Mouse (Mus musculus): Measurements from ENCODE around the gene Tardbp. TPM values are rescaled to one million over a fixed set of nuclear protein-coding genes. Genes with fewer than 3 reads are reported as not detected.

The Tardbp gene
- polyA plus RNA-seq, 1 experiment from 2014 or later: 118 TPM

- Histone ChIP-seq H3K9ac (ENCODE audit: low read depth, low read length) (peak within 1 kb of the TSS; percentile 87), H3K4me3 (ENCODE audit: low read depth, low read length) (peak within 1 kb of the TSS; percentile 96), H3K36me3 (ENCODE audit: control insufficient read depth, insufficient read depth, low read length) (peaks cover 24% of the 10 kb centered on the region), H3K4me2 (peak within 1 kb of the TSS; percentile 95), H3K4me1 (ENCODE audit: control insufficient read depth, insufficient read depth, low read length) (peaks cover 7% of the 10 kb centered on the region), H3K9me3 (replicated peaks; ENCODE audit: control insufficient read depth, low read length) (no peaks in the 10 kb centered on the region), H3K27me3 (ENCODE audit: control insufficient read depth, insufficient read depth, low read length) (no peaks in the 10 kb centered on the region), H3K27ac (ENCODE audit: low read depth, low read length) (peak within 1 kb of the TSS; percentile 68; the same call in 1 of the 2 replicates)
- under 1% methylated on average over 48 of the region's 50 CpGs for WGBS (ENCODE audit: insufficient replicate concordance)
- peak; percentile 99 for ATAC-seq (replicated peaks; ENCODE audit: insufficient number of reproducible peaks, low FRiP score, low TSS enrichment)
Measured at GRCm38 (mm10) chr4:148591171-148591630, 35.6 kb downstream of the Tardbp start, which contains the start of gene Srm. TSS of gene Srm (plus strand) at chr4:148591503.

- 6% methylated on average over 18 of the region's 18 CpGs for WGBS (ENCODE audit: insufficient replicate concordance)
- Histone ChIP-seq H3K9me3 (replicated peaks; ENCODE audit: control insufficient read depth, low read length) (no peaks in the 10 kb centered on the region), H3K36me3 (ENCODE audit: control insufficient read depth, insufficient read depth, low read length) (peaks cover 19% of the 10 kb centered on the region), H3K4me1 (ENCODE audit: control insufficient read depth, insufficient read depth, low read length) (peaks cover 7% of the 10 kb centered on the region), H3K27me3 (ENCODE audit: control insufficient read depth, insufficient read depth, low read length) (no peaks in the 10 kb centered on the region), H3K4me3 (ENCODE audit: low read depth, low read length) (peak overlapping the region; percentile 96), H3K4me2 (peak overlapping the region; percentile 95), H3K27ac (ENCODE audit: low read depth, low read length) (peak overlapping the region; percentile 57; the same call in 1 of the 2 replicates), H3K9ac (ENCODE audit: low read depth, low read length) (peak overlapping the region; percentile 59; the same call in 1 of the 2 replicates)
- ATAC-seq (replicated peaks; ENCODE audit: insufficient number of reproducible peaks, low FRiP score, low TSS enrichment): no peak
Measured at GRCm38 (mm10) chr4:148590421-148591170, 36.2 kb downstream of the Tardbp start.

- no peak overlapping the region for H3K27ac ChIP-seq (ENCODE audit: low read depth, low read length)
- peaks cover 7% of the 10 kb centered on the region for H3K4me1 ChIP-seq (ENCODE audit: control insufficient read depth, insufficient read depth, low read length)
- no peak for ATAC-seq (replicated peaks; ENCODE audit: insufficient number of reproducible peaks, low FRiP score, low TSS enrichment)
- H3K9me3 ChIP-seq (replicated peaks; ENCODE audit: control insufficient read depth, low read length): no peaks in the 10 kb centered on the region
- no peak overlapping the region for H3K4me2 ChIP-seq
- no peaks in the 10 kb centered on the region for H3K27me3 ChIP-seq (ENCODE audit: control insufficient read depth, insufficient read depth, low read length)
- H3K36me3 ChIP-seq (ENCODE audit: control insufficient read depth, insufficient read depth, low read length): peaks cover 14% of the 10 kb centered on the region
- H3K9ac ChIP-seq (ENCODE audit: low read depth, low read length): no peak overlapping the region
- H3K4me3 ChIP-seq (ENCODE audit: low read depth, low read length): no peak overlapping the region
- 63% methylated on average over 7 of the region's 8 CpGs for WGBS (ENCODE audit: insufficient replicate concordance)
Measured at GRCm38 (mm10) chr4:148589565-148589964, 37.3 kb downstream of the Tardbp start.

GRCm38 (mm10) chr4:148588793-148589192 lies 38.0 kb downstream of the Tardbp start:
- 70% methylated on average over 9 of the region's 9 CpGs for WGBS (ENCODE audit: insufficient replicate concordance)
- Histone ChIP-seq H3K27me3 (ENCODE audit: control insufficient read depth, insufficient read depth, low read length) (no peaks in the 10 kb centered on the region), H3K27ac (ENCODE audit: low read depth, low read length) (no peak overlapping the region)

GRCm38 (mm10) chr4:148586648-148587047 lies 40.2 kb downstream of the Tardbp start:
- Histone ChIP-seq H3K27ac (ENCODE audit: low read depth, low read length) (no peak overlapping the region), H3K4me1 (ENCODE audit: control insufficient read depth, insufficient read depth, low read length) (no peaks in the 10 kb centered on the region), H3K4me2 (no peak overlapping the region), H3K4me3 (ENCODE audit: low read depth, low read length) (no peak overlapping the region), H3K27me3 (ENCODE audit: control insufficient read depth, insufficient read depth, low read length) (no peaks in the 10 kb centered on the region), H3K36me3 (ENCODE audit: control insufficient read depth, insufficient read depth, low read length) (peaks cover 3% of the 10 kb centered on the region), H3K9ac (ENCODE audit: low read depth, low read length) (no peak overlapping the region), H3K9me3 (replicated peaks; ENCODE audit: control insufficient read depth, low read length) (no peaks in the 10 kb centered on the region)
- WGBS (ENCODE audit: insufficient replicate concordance): 60% methylated on average over 9 of the region's 9 CpGs
- no peak for ATAC-seq (replicated peaks; ENCODE audit: insufficient number of reproducible peaks, low FRiP score, low TSS enrichment)

More at GRCm38 (mm10) chr4:148588793-148589192, 38.0 kb downstream of the Tardbp start:
- H3K36me3 ChIP-seq (ENCODE audit: control insufficient read depth, insufficient read depth, low read length): peaks cover 6% of the 10 kb centered on the region
- H3K9ac ChIP-seq (ENCODE audit: low read depth, low read length): no peak overlapping the region
- H3K4me3 ChIP-seq (ENCODE audit: low read depth, low read length): no peak overlapping the region
- H3K9me3 ChIP-seq (replicated peaks; ENCODE audit: control insufficient read depth, low read length): no peaks in the 10 kb centered on the region
- H3K4me1 ChIP-seq (ENCODE audit: control insufficient read depth, insufficient read depth, low read length): peaks cover 7% of the 10 kb centered on the region
- no peak for ATAC-seq (replicated peaks; ENCODE audit: insufficient number of reproducible peaks, low FRiP score, low TSS enrichment)
- no peak overlapping the region for H3K4me2 ChIP-seq

GRCm38 (mm10) chr4:148583257-148583656 lies 43.6 kb downstream of the Tardbp start:
- no peak overlapping the region for H3K4me2 ChIP-seq
- no peak overlapping the region for H3K27ac ChIP-seq (ENCODE audit: low read depth, low read length)
- H3K4me3 ChIP-seq (ENCODE audit: low read depth, low read length): no peak overlapping the region
- H3K27me3 ChIP-seq (ENCODE audit: control insufficient read depth, insufficient read depth, low read length): no peaks in the 10 kb centered on the region
- H3K9me3 ChIP-seq (replicated peaks; ENCODE audit: control insufficient read depth, low read length): no peaks in the 10 kb centered on the region
- H3K4me1 ChIP-seq (ENCODE audit: control insufficient read depth, insufficient read depth, low read length): no peaks in the 10 kb centered on the region
- H3K36me3 ChIP-seq (ENCODE audit: control insufficient read depth, insufficient read depth, low read length): peaks cover 21% of the 10 kb centered on the region
- no peak overlapping the region for H3K9ac ChIP-seq (ENCODE audit: low read depth, low read length)
- WGBS (ENCODE audit: insufficient replicate concordance): 30% methylated on average over 4 of the region's 4 CpGs
- ATAC-seq (replicated peaks; ENCODE audit: insufficient number of reproducible peaks, low FRiP score, low TSS enrichment): no peak

- Histone ChIP-seq H3K36me3 (ENCODE audit: control insufficient read depth, insufficient read depth, low read length) (peaks cover 26% of the 10 kb centered on the region), H3K4me3 (ENCODE audit: low read depth, low read length) (no peak overlapping the region), H3K4me2 (no peak overlapping the region), H3K27me3 (ENCODE audit: control insufficient read depth, insufficient read depth, low read length) (no peaks in the 10 kb centered on the region), H3K27ac (ENCODE audit: low read depth, low read length) (no peak overlapping the region), H3K4me1 (ENCODE audit: control insufficient read depth, insufficient read depth, low read length) (no peaks in the 10 kb centered on the region), H3K9ac (ENCODE audit: low read depth, low read length) (no peak overlapping the region), H3K9me3 (replicated peaks; ENCODE audit: control insufficient read depth, low read length) (no peaks in the 10 kb centered on the region)
- 93% methylated on average over 5 of the region's 5 CpGs for WGBS (ENCODE audit: insufficient replicate concordance)
- 0 out of 2 replicates have a peak, but pooled peaks have one; percentile 50 for ATAC-seq (replicated peaks; ENCODE audit: insufficient number of reproducible peaks, low FRiP score, low TSS enrichment)
Measured at GRCm38 (mm10) chr4:148581422-148581821, 45.4 kb downstream of the Tardbp start.

- Histone ChIP-seq H3K4me3 (ENCODE audit: low read depth, low read length) (no peak overlapping the region), H3K4me2 (no peak overlapping the region), H3K9ac (ENCODE audit: low read depth, low read length) (no peak overlapping the region), H3K27me3 (ENCODE audit: control insufficient read depth, insufficient read depth, low read length) (no peaks in the 10 kb centered on the region), H3K4me1 (ENCODE audit: control insufficient read depth, insufficient read depth, low read length) (no peaks in the 10 kb centered on the region), H3K36me3 (ENCODE audit: control insufficient read depth, insufficient read depth, low read length) (peaks cover 31% of the 10 kb centered on the region), H3K27ac (ENCODE audit: low read depth, low read length) (no peak overlapping the region), H3K9me3 (replicated peaks; ENCODE audit: control insufficient read depth, low read length) (no peaks in the 10 kb centered on the region)
- 87% methylated on average over 9 of the region's 9 CpGs for WGBS (ENCODE audit: insufficient replicate concordance)
- ATAC-seq (replicated peaks; ENCODE audit: insufficient number of reproducible peaks, low FRiP score, low TSS enrichment): no peak
Measured at GRCm38 (mm10) chr4:148580765-148581164, 46.1 kb downstream of the Tardbp start.
